Mouse (Mus musculus) neural tube, embryonic 10.5 days (tissue): ENCODE measurements at regions not wholly inside any gene's neighbourhood (a gene's known extent, or its start where the extent isn't known, plus 50 kb on each side); places are given as distances from the start of the nearest gene placed in this dataset.
A peak's percentile ranks its signal among the peaks of the same experiment; 100 is the strongest.
"Not testable (repeated sequence)": the region's sequence is repeated elsewhere in the genome, so short reads cannot be mapped to it uniquely, and the experiment has no call there.

Experiments used
- DNase-seq: peaks from one replicate; pipeline ENCODE4 v3.0.0-alpha.2; 2017; ENCODE audit warnings: low spot score; ENCODE audit errors: extremely low spot score

GRCm38 (mm10) chr6:53233777-53234176, 53.3 kb upstream of the Creb5 start:
- DNase-seq: no peak

- DNase-seq: no peak
Observed at GRCm38 (mm10) chr6:53232616-53233015, 54.5 kb upstream of the Creb5 start.

GRCm38 (mm10) chr6:53229350-53229749, 57.7 kb upstream of the Creb5 start:
- no peak for DNase-seq

- DNase-seq: no peak
Observed at GRCm38 (mm10) chr6:53222104-53222503, 65.0 kb upstream of the Creb5 start.

- DNase-seq: no peak
Observed at GRCm38 (mm10) chr6:53221668-53222005, 65.4 kb upstream of the Creb5 start.

- no peak for DNase-seq
Observed at GRCm38 (mm10) chr6:53220784-53221667, 66.0 kb upstream of the Creb5 start.

- no peak for DNase-seq
Observed at GRCm38 (mm10) chr6:53218871-53219286, 68.2 kb upstream of the Creb5 start.

- peak; percentile 59 for DNase-seq
Observed at GRCm38 (mm10) chr6:53217234-53218015, 69.6 kb upstream of the Creb5 start.

- DNase-seq: no peak
Observed at GRCm38 (mm10) chr6:53216715-53217114, 70.4 kb upstream of the Creb5 start.

GRCm38 (mm10) chr6:53211420-53211819, 75.7 kb upstream of the Creb5 start:
- no peak for DNase-seq

GRCm38 (mm10) chr6:53209398-53209797, 77.7 kb upstream of the Creb5 start:
- DNase-seq: no peak

GRCm38 (mm10) chr6:53208474-53208873, 78.6 kb upstream of the Creb5 start:
- DNase-seq: no peak

- DNase-seq: no peak
Observed at GRCm38 (mm10) chr6:53207781-53208180, 79.3 kb upstream of the Creb5 start.

- DNase-seq: no peak
Observed at GRCm38 (mm10) chr6:53207361-53207760, 79.7 kb upstream of the Creb5 start.

- DNase-seq: peak; percentile 49
Observed at GRCm38 (mm10) chr6:53201281-53201956, 85.7 kb upstream of the Creb5 start.

- no peak for DNase-seq
Observed at GRCm38 (mm10) chr6:53199474-53199873, 87.6 kb upstream of the Creb5 start.

- DNase-seq: not testable (repeated sequence)
Observed at GRCm38 (mm10) chr6:53182131-53182530, 104.9 kb upstream of the Creb5 start.

GRCm38 (mm10) chr6:53164423-53164841, 96.0 kb upstream of the Jazf1 start:
- peak; percentile 47 for DNase-seq

- DNase-seq: no peak
Observed at GRCm38 (mm10) chr6:53163091-53163490, 94.7 kb upstream of the Jazf1 start.

- DNase-seq: no peak
Observed at GRCm38 (mm10) chr6:53161627-53162026, 93.2 kb upstream of the Jazf1 start.

- no peak for DNase-seq
Observed at GRCm38 (mm10) chr6:53154621-53155020, 86.2 kb upstream of the Jazf1 start.

- DNase-seq: no peak
Observed at GRCm38 (mm10) chr6:53147478-53147877, 79.0 kb upstream of the Jazf1 start.
